Mouse (Mus musculus): ENCODE measurements at regions not wholly inside any gene's neighbourhood (a gene's known extent, or its start where the extent isn't known, plus 50 kb on each side); places are given as distances from the start of the nearest gene placed in this dataset.

- no peak for TF ChIP-seq POLR2A (IDR thresholded peaks at IDR 0.05; ENCODE audit: extremely low read depth, insufficient read depth, low read length)
- TF ChIP-seq CTCF (IDR thresholded peaks at IDR 0.05; ENCODE audit: low read depth, low read length) = no peak
- H3K9ac ChIP-seq (ENCODE audit: low read depth, low read length) = no peak overlapping the region
- peak; percentile 56 for DNase-seq (ENCODE audit: extremely low read depth, low read depth, low spot score)
- no peaks in the 10 kb centered on the region for H3K36me3 ChIP-seq (ENCODE audit: control insufficient read depth, insufficient read depth, low read length)
- 24% methylated on average over 3 of the region's 3 CpGs for WGBS
- no peak overlapping the region for H3K4me3 ChIP-seq (ENCODE audit: insufficient read depth, low read depth, low read length)
- no peaks in the 10 kb centered on the region for H3K27me3 ChIP-seq (ENCODE audit: control insufficient read depth, insufficient read depth, low read length)
- no peaks in the 10 kb centered on the region for H3K4me1 ChIP-seq (ENCODE audit: control insufficient read depth, insufficient read depth, low read length)
- H3K27ac ChIP-seq (replicated peaks; ENCODE audit: insufficient read depth, low read depth, low read length) = no peak overlapping the region
- H3K79me2 ChIP-seq (ENCODE audit: control insufficient read depth, insufficient read depth, low read length) = no peaks in the 10 kb centered on the region
Measured at GRCm38 (mm10) chr17:47095191-47095590, 84.8 kb upstream of the Ubr2 start.

GRCm38 (mm10) chr17:47092076-47092475 lies 81.7 kb upstream of the Ubr2 start:
- 94% methylated on average over 9 of the region's 9 CpGs for WGBS
- DNase-seq (ENCODE audit: extremely low read depth, low read depth, low spot score) = no peak

GRCm38 (mm10) chr17:47089769-47090168 lies 79.4 kb upstream of the Ubr2 start:
- no peaks in the 10 kb centered on the region for H3K36me3 ChIP-seq (ENCODE audit: control insufficient read depth, insufficient read depth, low read length)
- H3K27ac ChIP-seq (replicated peaks; ENCODE audit: insufficient read depth, low read depth, low read length) = no peak overlapping the region
- DNase-seq (ENCODE audit: extremely low read depth, low read depth, low spot score) = peak; percentile 12
- WGBS = 83% methylated on average over 3 of the region's 3 CpGs
- peak; percentile 53 for TF ChIP-seq CTCF (IDR thresholded peaks at IDR 0.05; ENCODE audit: low read depth, low read length)
- no peak for TF ChIP-seq POLR2A (IDR thresholded peaks at IDR 0.05; ENCODE audit: extremely low read depth, insufficient read depth, low read length)
- no peaks in the 10 kb centered on the region for H3K4me1 ChIP-seq (ENCODE audit: control insufficient read depth, insufficient read depth, low read length)
- no peak overlapping the region for H3K4me3 ChIP-seq (ENCODE audit: insufficient read depth, low read depth, low read length)
- H3K27me3 ChIP-seq (ENCODE audit: control insufficient read depth, insufficient read depth, low read length) = no peaks in the 10 kb centered on the region
- H3K79me2 ChIP-seq (ENCODE audit: control insufficient read depth, insufficient read depth, low read length) = no peaks in the 10 kb centered on the region
- no peak overlapping the region for H3K9ac ChIP-seq (ENCODE audit: low read depth, low read length)

More at GRCm38 (mm10) chr17:47092076-47092475, 81.7 kb upstream of the Ubr2 start:
- H3K4me1 ChIP-seq (ENCODE audit: control insufficient read depth, insufficient read depth, low read length) = no peaks in the 10 kb centered on the region
- H3K27me3 ChIP-seq (ENCODE audit: control insufficient read depth, insufficient read depth, low read length) = no peaks in the 10 kb centered on the region
- no peaks in the 10 kb centered on the region for H3K36me3 ChIP-seq (ENCODE audit: control insufficient read depth, insufficient read depth, low read length)
- H3K79me2 ChIP-seq (ENCODE audit: control insufficient read depth, insufficient read depth, low read length) = no peaks in the 10 kb centered on the region
- H3K4me3 ChIP-seq (ENCODE audit: insufficient read depth, low read depth, low read length) = no peak overlapping the region
- no peak overlapping the region for H3K27ac ChIP-seq (replicated peaks; ENCODE audit: insufficient read depth, low read depth, low read length)
- no peak overlapping the region for H3K9ac ChIP-seq (ENCODE audit: low read depth, low read length)
- no peak for TF ChIP-seq CTCF (IDR thresholded peaks at IDR 0.05; ENCODE audit: low read depth, low read length)
- no peak for TF ChIP-seq POLR2A (IDR thresholded peaks at IDR 0.05; ENCODE audit: extremely low read depth, insufficient read depth, low read length)

- H3K4me1 ChIP-seq (ENCODE audit: control insufficient read depth, insufficient read depth, low read length) = no peaks in the 10 kb centered on the region
- no peak for TF ChIP-seq POLR2A (IDR thresholded peaks at IDR 0.05; ENCODE audit: extremely low read depth, insufficient read depth, low read length)
- no peak for TF ChIP-seq CTCF (IDR thresholded peaks at IDR 0.05; ENCODE audit: low read depth, low read length)
- 98% methylated on average over 2 of the region's 2 CpGs for WGBS
Measured at GRCm38 (mm10) chr17:47069206-47069605, 58.9 kb upstream of the Ubr2 start.

GRCm38 (mm10) chr17:47065307-47065901 lies 55.0 kb upstream of the Ubr2 start:
- no peaks in the 10 kb centered on the region for H3K27me3 ChIP-seq (ENCODE audit: control insufficient read depth, insufficient read depth, low read length)
- no peaks in the 10 kb centered on the region for H3K36me3 ChIP-seq (ENCODE audit: control insufficient read depth, insufficient read depth, low read length)
- peaks cover 3% of the 10 kb centered on the region for H3K4me1 ChIP-seq (ENCODE audit: control insufficient read depth, insufficient read depth, low read length)
- no peak overlapping the region for H3K4me3 ChIP-seq (ENCODE audit: insufficient read depth, low read depth, low read length)
- no peak overlapping the region for H3K9ac ChIP-seq (ENCODE audit: low read depth, low read length)
- TF ChIP-seq POLR2A (IDR thresholded peaks at IDR 0.05; ENCODE audit: extremely low read depth, insufficient read depth, low read length) (no peak), CTCF (IDR thresholded peaks at IDR 0.05; ENCODE audit: low read depth, low read length) (no peak)
- no peak for DNase-seq (ENCODE audit: extremely low read depth, low read depth, low spot score)
- no peak overlapping the region for H3K27ac ChIP-seq (replicated peaks; ENCODE audit: insufficient read depth, low read depth, low read length)
- WGBS = 92% methylated on average over 4 of the region's 4 CpGs
- H3K79me2 ChIP-seq (ENCODE audit: control insufficient read depth, insufficient read depth, low read length) = no peaks in the 10 kb centered on the region

More at GRCm38 (mm10) chr17:47069206-47069605, 58.9 kb upstream of the Ubr2 start:
- Histone ChIP-seq H3K36me3 (ENCODE audit: control insufficient read depth, insufficient read depth, low read length) (no peaks in the 10 kb centered on the region), H3K27ac (replicated peaks; ENCODE audit: insufficient read depth, low read depth, low read length) (no peak overlapping the region), H3K9ac (ENCODE audit: low read depth, low read length) (no peak overlapping the region), H3K27me3 (ENCODE audit: control insufficient read depth, insufficient read depth, low read length) (no peaks in the 10 kb centered on the region), H3K4me3 (ENCODE audit: insufficient read depth, low read depth, low read length) (no peak overlapping the region), H3K79me2 (ENCODE audit: control insufficient read depth, insufficient read depth, low read length) (no peaks in the 10 kb centered on the region)
- DNase-seq (ENCODE audit: extremely low read depth, low read depth, low spot score) = no peak

- 87% methylated on average over 14 of the region's 14 CpGs for whole genome bisulfite sequencing
Measured at GRCm38 (mm10) chr17:47064592-47065306, 54.4 kb upstream of the Ubr2 start.

More at GRCm38 (mm10) chr17:47064592-47065306, 54.4 kb upstream of the Ubr2 start:
- TF ChIP-seq CTCF (IDR thresholded peaks at IDR 0.05; ENCODE audit: low read depth, low read length) (no peak), POLR2A (IDR thresholded peaks at IDR 0.05; ENCODE audit: extremely low read depth, insufficient read depth, low read length) (no peak)
- DNase-seq (ENCODE audit: extremely low read depth, low read depth, low spot score) = no peak
- no peak overlapping the region for H3K9ac ChIP-seq (ENCODE audit: low read depth, low read length)
- no peak overlapping the region for H3K4me3 ChIP-seq (ENCODE audit: insufficient read depth, low read depth, low read length)
- no peaks in the 10 kb centered on the region for H3K27me3 ChIP-seq (ENCODE audit: control insufficient read depth, insufficient read depth, low read length)
- H3K79me2 ChIP-seq (ENCODE audit: control insufficient read depth, insufficient read depth, low read length) = no peaks in the 10 kb centered on the region
- no peak overlapping the region for H3K27ac ChIP-seq (replicated peaks; ENCODE audit: insufficient read depth, low read depth, low read length)
- peaks cover 5% of the 10 kb centered on the region for H3K4me1 ChIP-seq (ENCODE audit: control insufficient read depth, insufficient read depth, low read length)
- H3K36me3 ChIP-seq (ENCODE audit: control insufficient read depth, insufficient read depth, low read length) = no peaks in the 10 kb centered on the region

Measured in liver, adult 2 months (tissue).